Mouse (Mus musculus) forebrain, embryonic 12.5 days (tissue): ENCODE data around the gene Sppl3. TPM values are rescaled to one million over a fixed set of nuclear protein-coding genes. Genes with fewer than 3 reads are reported as not detected.

Experiments used
- ATAC-seq: fragments of 200-750 bp; cut with Nextera tagmentation; 2 replicates; pipeline ENCODE4 v1.8.0; 2017; ENCODE audit warnings: moderate TSS enrichment; ENCODE audit not compliant: low FRiP score
- H3K27ac ChIP-seq: fragments of 300-500 bp; sonication (generic); 2 replicates; pipeline ENCODE4 v1.5.1; 2016; ENCODE audit warnings: mild to moderate bottlenecking
- H3K27me3 ChIP-seq: fragments of 300-500 bp; sonication (generic); 2 replicates; pipeline ENCODE4 v1.6.1; 2016; ENCODE audit warnings: mild to moderate bottlenecking
- H3K36me3 ChIP-seq: fragments of 300-500 bp; sonication (generic); replicated peaks from 2 replicates; pipeline ENCODE4 v1.6.1; 2016; ENCODE audit warnings: mild to moderate bottlenecking
- H3K4me1 ChIP-seq: fragments of 300-500 bp; sonication (generic); 2 replicates; pipeline ENCODE4 v1.6.1; 2016
- H3K4me2 ChIP-seq: fragments of 300-500 bp; sonication (generic); 2 replicates; pipeline ENCODE4 v1.6.1; 2016; ENCODE audit warnings: mild to moderate bottlenecking, moderate library complexity
- H3K4me3 ChIP-seq: fragments of 300-500 bp; sonication (generic); replicated peaks from 2 replicates; pipeline ENCODE4 v1.5.1; 2016; ENCODE audit warnings: mild to moderate bottlenecking
- H3K9ac ChIP-seq: fragments of 300-500 bp; sonication (generic); 2 replicates; pipeline ENCODE4 v1.6.1; 2016; ENCODE audit warnings: mild to moderate bottlenecking
- H3K9me3 ChIP-seq: fragments of 300-500 bp; sonication (generic); 2 replicates; pipeline ENCODE4 v1.6.1; 2016
- WGBS: fragments of 180-500 bp; shearing (Covaris S2); methylation state at CpG from one replicate; pipeline ENCODE4 v1.1.7; 2016; 5-methylcytosine and 5-hydroxymethylcytosine counted together
- polyA plus RNA-seq: library from polyadenylated mRNA; unstranded; fragments of >200 nt; fragmentation: Nextera tagmentation; extraction: Ambion mirVana; gene quantifications from 2 replicates; pipeline ENCODE4 v1.2.1, GENCODE M21; 2016

The Sppl3 gene
- polyA plus RNA-seq, 1 experiment from 2014 or later, result 19.1 TPM

- Histone ChIP-seq H3K27ac (no peak overlapping the region), H3K4me3 (no peak overlapping the region), H3K27me3 (no peaks in the 10 kb centered on the region), H3K4me1 (peaks cover 19% of the 10 kb centered on the region), H3K4me2 (no peak overlapping the region), H3K9me3 (no peaks in the 10 kb centered on the region), H3K36me3 (no peaks in the 10 kb centered on the region), H3K9ac (no peak overlapping the region)
- ATAC-seq, result no peak
Measured at GRCm38 (mm10) chr5:114976935-114977334, 34.0 kb upstream of the Sppl3 start.

- no peak overlapping the region for H3K9ac ChIP-seq
- no peak for ATAC-seq
- no peaks in the 10 kb centered on the region for H3K9me3 ChIP-seq
- no peak overlapping the region for H3K4me3 ChIP-seq
- H3K36me3 ChIP-seq, result no peaks in the 10 kb centered on the region
- no peaks in the 10 kb centered on the region for H3K27me3 ChIP-seq
- H3K4me2 ChIP-seq, result no peak overlapping the region
- WGBS, result 73% methylated on average over 11 of the region's 11 CpGs
- H3K27ac ChIP-seq, result no peak overlapping the region
- peaks cover 19% of the 10 kb centered on the region for H3K4me1 ChIP-seq
Measured at GRCm38 (mm10) chr5:114978473-114978872, 32.5 kb upstream of the Sppl3 start.

- no peak for ATAC-seq
- H3K4me3 ChIP-seq, result peak overlapping the region; percentile 39
- no peaks in the 10 kb centered on the region for H3K9me3 ChIP-seq
- 2% methylated on average over 6 of the region's 6 CpGs for WGBS
- peak overlapping the region; percentile 80 for H3K4me2 ChIP-seq
- H3K27me3 ChIP-seq, result no peaks in the 10 kb centered on the region
- no peak overlapping the region for H3K9ac ChIP-seq
- H3K4me1 ChIP-seq, result peaks cover 19% of the 10 kb centered on the region
- H3K36me3 ChIP-seq, result no peaks in the 10 kb centered on the region
- no peak overlapping the region for H3K27ac ChIP-seq
Measured at GRCm38 (mm10) chr5:114978888-114979249, 32.1 kb upstream of the Sppl3 start.

GRCm38 (mm10) chr5:114979250-114980121 is 31.5 kb upstream of the Sppl3 start:
- Histone ChIP-seq H3K4me2 (peak overlapping the region; percentile 80), H3K9ac (peak overlapping the region; percentile 45), H3K9me3 (no peaks in the 10 kb centered on the region), H3K27me3 (no peaks in the 10 kb centered on the region), H3K4me1 (peaks cover 19% of the 10 kb centered on the region), H3K36me3 (no peaks in the 10 kb centered on the region), H3K27ac (no peak overlapping the region), H3K4me3 (peak overlapping the region; percentile 39)
- 5% methylated on average over 32 of the region's 32 CpGs for WGBS
- peak; percentile 51; the same call in 1 of the 2 replicates for ATAC-seq

GRCm38 (mm10) chr5:114980122-114980748 is 30.7 kb upstream of the Sppl3 start:
- Histone ChIP-seq H3K36me3 (no peaks in the 10 kb centered on the region), H3K27me3 (no peaks in the 10 kb centered on the region), H3K9me3 (no peaks in the 10 kb centered on the region), H3K27ac (no peak overlapping the region), H3K9ac (0 out of 2 replicates have a peak overlapping the region, but pooled peaks have one; percentile 45), H3K4me3 (peak overlapping the region; percentile 39), H3K4me1 (peaks cover 19% of the 10 kb centered on the region), H3K4me2 (peak overlapping the region; percentile 80)
- 19% methylated on average over 16 of the region's 16 CpGs for WGBS
- ATAC-seq, result no peak

- WGBS, result 61% methylated on average over 15 of the region's 15 CpGs
- Histone ChIP-seq H3K9ac (no peak overlapping the region), H3K27me3 (no peaks in the 10 kb centered on the region), H3K4me2 (no peak overlapping the region), H3K4me3 (no peak overlapping the region), H3K9me3 (no peaks in the 10 kb centered on the region), H3K27ac (no peak overlapping the region), H3K4me1 (peaks cover 19% of the 10 kb centered on the region), H3K36me3 (no peaks in the 10 kb centered on the region)
- no peak for ATAC-seq
Measured at GRCm38 (mm10) chr5:114982001-114982400, 28.9 kb upstream of the Sppl3 start.

GRCm38 (mm10) chr5:114985074-114985473 is 25.9 kb upstream of the Sppl3 start:
- Histone ChIP-seq H3K27ac (no peak overlapping the region), H3K4me1 (peaks cover 3% of the 10 kb centered on the region), H3K27me3 (no peaks in the 10 kb centered on the region), H3K9ac (no peak overlapping the region), H3K4me2 (no peak overlapping the region), H3K9me3 (peaks cover 5% of the 10 kb centered on the region; the same call in 1 of the 2 replicates), H3K36me3 (no peaks in the 10 kb centered on the region), H3K4me3 (no peak overlapping the region)
- ATAC-seq, result no peak

GRCm38 (mm10) chr5:114996447-114996846 is 14.5 kb upstream of the Sppl3 start:
- Histone ChIP-seq H3K9ac (no peak overlapping the region), H3K4me1 (no peaks in the 10 kb centered on the region), H3K27ac (no peak overlapping the region), H3K9me3 (no peaks in the 10 kb centered on the region), H3K4me3 (no peak overlapping the region), H3K36me3 (no peaks in the 10 kb centered on the region), H3K4me2 (no peak overlapping the region), H3K27me3 (no peaks in the 10 kb centered on the region)
- 81% methylated on average over 16 of the region's 16 CpGs for WGBS
- no peak for ATAC-seq

- Histone ChIP-seq H3K27ac (no peak overlapping the region), H3K4me2 (no peak overlapping the region), H3K36me3 (no peaks in the 10 kb centered on the region), H3K9me3 (no peaks in the 10 kb centered on the region), H3K4me1 (no peaks in the 10 kb centered on the region), H3K9ac (no peak overlapping the region), H3K4me3 (no peak overlapping the region), H3K27me3 (no peaks in the 10 kb centered on the region)
- ATAC-seq, result no peak
- WGBS, result 74% methylated on average over 6 of the region's 6 CpGs
Measured at GRCm38 (mm10) chr5:114997327-114997726, 13.6 kb upstream of the Sppl3 start.

- Histone ChIP-seq H3K4me1 (no peaks in the 10 kb centered on the region), H3K9me3 (no peaks in the 10 kb centered on the region), H3K4me2 (no peak overlapping the region), H3K36me3 (no peaks in the 10 kb centered on the region), H3K27me3 (no peaks in the 10 kb centered on the region), H3K9ac (no peak overlapping the region), H3K27ac (no peak overlapping the region), H3K4me3 (no peak overlapping the region)
- WGBS, result 85% methylated on average over 2 of the region's 2 CpGs
- no peak for ATAC-seq
Measured at GRCm38 (mm10) chr5:115000503-115000902, 10.4 kb upstream of the Sppl3 start.

- no peaks in the 10 kb centered on the region for H3K4me1 ChIP-seq
- ATAC-seq, result no peak
- WGBS, result 74% methylated on average over 8 of the region's 8 CpGs
- no peaks in the 10 kb centered on the region for H3K9me3 ChIP-seq
- H3K9ac ChIP-seq, result 0 out of 2 replicates have a peak overlapping the region, but pooled peaks have one; percentile 7
- H3K36me3 ChIP-seq, result no peaks in the 10 kb centered on the region
- no peaks in the 10 kb centered on the region for H3K27me3 ChIP-seq
- no peak overlapping the region for H3K4me2 ChIP-seq
- H3K27ac ChIP-seq, result no peak overlapping the region
- H3K4me3 ChIP-seq, result no peak overlapping the region
Measured at GRCm38 (mm10) chr5:115001464-115001863, 9.5 kb upstream of the Sppl3 start.

GRCm38 (mm10) chr5:115002781-115003180 is 8.2 kb upstream of the Sppl3 start:
- Histone ChIP-seq H3K27me3 (no peaks in the 10 kb centered on the region), H3K4me2 (no peak overlapping the region), H3K4me3 (no peak overlapping the region), H3K27ac (no peak overlapping the region), H3K9ac (no peak overlapping the region), H3K9me3 (no peaks in the 10 kb centered on the region), H3K4me1 (no peaks in the 10 kb centered on the region), H3K36me3 (no peaks in the 10 kb centered on the region)
- 89% methylated on average over 6 of the region's 6 CpGs for WGBS
- ATAC-seq, result no peak
